Mouse (Mus musculus) adrenal gland, postnatal 25 days (tissue): Measurements from ENCODE around the gene Atp2b2. TPM values are rescaled to one million over a fixed set of nuclear protein-coding genes. Genes with fewer than 3 reads are reported as not detected.
A peak's percentile ranks its signal among the peaks of the same experiment; 100 is the strongest.

ENCODE experiments used
- DNase-seq: peaks from one replicate; pipeline ENCODE4 v3.0.0; 2021; ENCODE audit warnings: mixed read lengths
- long read RNA-seq: library from polyadenylated mRNA; stranded (forward); transcript quantifications from one replicate; pipeline ENCODE4 v2.0.0, GENCODE M21; 2021
- total RNA-seq: library from RNA; stranded (reverse); gene quantifications from 2 replicates; pipeline ENCODE4 v1.2.3, GENCODE M21; 2021

Gene Atp2b2
- 3.8 and 8.1 TPM in 2 replicates for total RNA-seq
- long read RNA-seq, partial matches to known transcripts: 3 of 8 reads
- long read RNA-seq, other reads (novel, unspliced or antisense): 5 of 8 reads

- DNase-seq: peak; percentile 20
Measured at GRCm38 (mm10) chr6:114042332-114042731, at the start of gene Atp2b2. Gene Atp2b2, minus strand, starts transcription at chr6:114042613.

- DNase-seq: peak; percentile 50
Measured at GRCm38 (mm10) chr6:114089626-114090025, 47.2 kb upstream of the Atp2b2 start.

- peak; percentile 35 for DNase-seq
Measured at GRCm38 (mm10) chr6:114087106-114087505, 44.7 kb upstream of the Atp2b2 start.

- no peak for DNase-seq
Measured at GRCm38 (mm10) chr6:114078556-114078955, 36.1 kb upstream of the Atp2b2 start.

GRCm38 (mm10) chr6:114076560-114076959, 34.1 kb upstream of the Atp2b2 start:
- DNase-seq: peak; percentile 50

GRCm38 (mm10) chr6:114076061-114076460, 33.6 kb upstream of the Atp2b2 start:
- peak; percentile 10 for DNase-seq

- no peak for DNase-seq
Measured at GRCm38 (mm10) chr6:114074929-114075328, 32.5 kb upstream of the Atp2b2 start.

- no peak for DNase-seq
Measured at GRCm38 (mm10) chr6:114074256-114074655, 31.8 kb upstream of the Atp2b2 start.

GRCm38 (mm10) chr6:114071564-114071963, 29.2 kb upstream of the Atp2b2 start:
- DNase-seq: peak; percentile 68

GRCm38 (mm10) chr6:114063100-114063499, 20.7 kb upstream of the Atp2b2 start:
- DNase-seq: no peak

GRCm38 (mm10) chr6:114062688-114063087, 20.3 kb upstream of the Atp2b2 start:
- DNase-seq: no peak

GRCm38 (mm10) chr6:114059206-114059605, 16.8 kb upstream of the Atp2b2 start:
- DNase-seq: no peak

GRCm38 (mm10) chr6:114058030-114058808, 15.8 kb upstream of the Atp2b2 start:
- DNase-seq: no peak

- DNase-seq: no peak
Measured at GRCm38 (mm10) chr6:114055311-114055710, 12.9 kb upstream of the Atp2b2 start.

- no peak for DNase-seq
Measured at GRCm38 (mm10) chr6:114044962-114045361, 2.5 kb upstream of the Atp2b2 start.

GRCm38 (mm10) chr6:114042836-114043235, 423 bp upstream of the Atp2b2 start:
- no peak for DNase-seq

- peak; percentile 47 for DNase-seq
Measured at GRCm38 (mm10) chr6:114041911-114042284, 515 bp downstream of the Atp2b2 start.

GRCm38 (mm10) chr6:114041097-114041910, 1.1 kb downstream of the Atp2b2 start:
- DNase-seq: peak; percentile 6

- no peak for DNase-seq
Measured at GRCm38 (mm10) chr6:114035704-114036103, 6.7 kb downstream of the Atp2b2 start.

GRCm38 (mm10) chr6:114032822-114033221, 9.6 kb downstream of the Atp2b2 start:
- DNase-seq: no peak

- no peak for DNase-seq
Measured at GRCm38 (mm10) chr6:114023794-114024193, 18.6 kb downstream of the Atp2b2 start.

- no peak for DNase-seq
Measured at GRCm38 (mm10) chr6:114022104-114022503, 20.3 kb downstream of the Atp2b2 start.

- no peak for DNase-seq
Measured at GRCm38 (mm10) chr6:114013801-114014200, 28.6 kb downstream of the Atp2b2 start.
